Mouse (Mus musculus): ENCODE measurements around the gene Kcnmb3. TPM values are rescaled to one million over a fixed set of nuclear protein-coding genes. Genes with fewer than 3 reads are reported as not detected.

Kcnmb3 gene
- not detected in 2 replicates for polyA plus RNA-seq (2015; fragmentation: Nextera tagmentation; extraction: Ambion mirVana)

DNA sequence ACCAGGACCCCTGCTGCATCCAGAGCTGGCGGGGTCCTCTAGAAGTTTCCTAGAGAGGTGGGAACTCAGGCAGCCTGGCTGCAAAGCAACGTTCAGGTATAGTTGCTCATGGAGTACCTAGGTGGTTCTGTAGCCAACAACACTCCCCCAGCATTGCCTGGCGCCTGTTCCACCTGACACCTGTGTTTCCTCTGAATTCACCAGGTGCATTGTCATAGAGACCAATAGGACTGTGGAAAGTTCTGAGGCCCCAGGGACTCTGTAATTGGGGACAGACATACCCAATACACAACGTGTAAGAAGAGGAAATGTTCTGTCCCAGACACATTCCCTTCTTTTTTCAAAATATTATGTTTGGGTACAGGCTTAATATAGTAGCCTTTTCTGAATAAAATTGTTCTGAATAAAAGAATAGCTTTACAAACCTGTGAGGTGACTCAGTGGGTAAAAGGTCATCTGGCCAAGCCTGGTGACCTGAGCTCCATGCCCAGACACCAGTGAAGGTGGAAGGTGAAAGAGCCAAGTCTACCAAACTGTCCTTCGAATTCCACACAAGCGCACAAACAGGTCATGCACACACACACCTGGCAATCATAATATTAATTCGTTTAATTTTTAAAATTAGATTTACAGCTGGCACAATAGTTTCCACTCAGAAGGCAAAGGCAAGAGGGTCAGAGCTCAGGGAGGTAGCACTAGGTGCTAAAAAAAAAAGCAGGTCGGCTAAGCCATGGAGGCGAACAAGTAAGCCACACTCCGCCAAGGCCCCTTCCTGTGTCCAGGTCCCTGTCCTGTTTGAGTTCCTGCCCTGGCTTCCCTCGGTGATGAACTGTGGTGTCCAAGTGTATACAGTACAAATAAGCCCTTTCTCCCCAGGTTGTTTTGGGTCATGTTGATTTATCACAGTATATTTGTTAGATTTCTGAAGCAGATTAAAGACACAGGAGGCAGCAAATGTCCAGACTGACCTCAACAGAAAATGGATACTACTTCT, at the start of gene Kcnmb3:
Kcnmb3 (minus strand) TSS at position 135 of the 994 bp plus-strand sequence.

DNA sequence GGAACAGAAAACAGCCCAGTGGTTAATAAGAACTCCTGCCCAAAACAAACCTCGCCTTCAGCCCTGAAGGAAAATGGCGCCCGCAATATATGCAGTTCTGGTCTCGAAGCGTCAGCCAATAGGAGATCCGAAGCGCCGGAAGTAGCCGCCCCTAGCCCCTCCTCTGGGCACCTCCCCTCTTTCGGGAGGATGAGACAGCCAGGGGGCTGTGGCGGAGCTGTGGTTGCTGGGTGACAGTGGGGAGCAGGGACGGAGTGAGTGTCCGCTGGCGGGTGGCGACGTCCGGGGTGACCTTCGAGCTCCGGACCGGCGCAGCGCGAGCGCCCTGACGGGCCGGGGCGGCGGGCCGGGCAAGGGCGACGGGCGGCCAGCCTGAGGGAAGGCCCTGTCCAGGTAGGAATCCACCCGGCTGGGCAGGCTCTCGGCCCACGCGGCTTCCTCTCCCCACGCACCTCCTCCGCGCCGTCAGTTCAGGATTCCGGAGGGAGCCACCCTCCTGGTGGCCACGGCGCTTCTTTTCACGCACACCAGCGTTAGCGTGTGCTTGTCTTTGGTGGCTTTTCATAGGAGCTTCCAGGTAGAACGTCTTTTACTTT, 37.4 kb upstream of the Kcnmb3 start, which contains the start of gene Mfn1:
Mfn1 (plus strand) TSS at position 163 of the 596 bp plus-strand sequence.

DNA sequence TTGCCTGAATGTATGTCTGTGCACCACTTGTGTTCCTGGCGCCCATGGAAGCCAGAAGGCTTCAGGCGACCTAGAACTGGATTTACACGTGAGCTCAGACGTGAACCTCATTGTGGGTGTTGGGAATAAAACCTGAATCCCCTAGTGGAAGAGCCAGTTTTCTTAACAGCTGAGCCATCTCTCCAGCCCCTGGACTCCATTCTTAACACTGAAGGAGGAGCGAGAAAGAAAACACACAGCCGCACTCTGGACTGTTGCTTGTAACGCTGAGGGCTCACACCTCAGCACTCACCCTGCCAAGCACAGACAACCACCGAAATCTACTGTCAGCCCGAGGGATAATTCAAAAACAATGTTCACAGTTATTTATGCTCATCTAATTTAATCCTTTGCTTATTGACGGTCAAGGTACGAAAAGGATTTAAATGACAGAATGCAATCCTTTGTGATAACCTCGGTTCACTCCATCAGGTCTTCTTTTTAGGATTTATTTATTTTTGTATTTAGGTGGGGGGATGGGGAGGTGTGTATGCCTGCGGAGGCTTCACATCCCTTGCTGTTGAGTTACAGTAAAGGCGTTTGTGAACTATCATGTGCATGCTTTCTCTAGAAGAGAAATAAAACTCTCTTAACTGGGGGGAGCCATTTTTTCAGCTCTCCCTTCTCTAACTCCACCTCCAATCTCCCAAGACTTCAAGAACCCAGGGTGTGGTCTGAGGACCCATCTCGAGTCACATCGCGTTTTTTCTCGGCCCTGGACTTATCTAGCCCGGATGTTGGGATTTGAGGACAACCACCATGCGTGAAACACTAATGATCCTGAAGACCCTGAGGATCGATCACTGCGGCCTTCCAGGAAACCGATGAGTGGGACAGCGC, 17.7 kb upstream of the Kcnmb3 start, which contains the start of gene Zfp639:
Zfp639 (plus strand) TSS at position 764 of the 879 bp plus-strand sequence.

Other genes starting within 250 kb of the Kcnmb3 start
- 1.8 and 1.9 TPM in 2 replicates for gene Zmat3, start 126.2 kb downstream of the Kcnmb3 start, polyA plus RNA-seq (2015; fragmentation: Nextera tagmentation; extraction: Ambion mirVana)
- 11.4 and 11.9 TPM in 2 replicates for gene Pik3ca, start 94.6 kb downstream of the Kcnmb3 start, polyA plus RNA-seq (2015; fragmentation: Nextera tagmentation; extraction: Ambion mirVana)
- gene Zfp639, start 18.0 kb upstream of the Kcnmb3 start, polyA plus RNA-seq (2015; fragmentation: Nextera tagmentation; extraction: Ambion mirVana), result 30.8 and 31.4 TPM in 2 replicates
- 42.0 and 49.9 TPM in 2 replicates for gene Mfn1, start 37.2 kb upstream of the Kcnmb3 start, polyA plus RNA-seq (2015; fragmentation: Nextera tagmentation; extraction: Ambion mirVana)
- 36.8 and 44.0 TPM in 2 replicates for gene Gnb4, start 124.4 kb upstream of the Kcnmb3 start, polyA plus RNA-seq (2015; fragmentation: Nextera tagmentation; extraction: Ambion mirVana)
- 39.0 and 43.9 TPM in 2 replicates for gene Actl6a, start 214.1 kb upstream of the Kcnmb3 start, polyA plus RNA-seq (2015; fragmentation: Nextera tagmentation; extraction: Ambion mirVana)
- 614 and 729 TPM in 2 replicates for gene Ndufb5, start 244.8 kb upstream of the Kcnmb3 start, polyA plus RNA-seq (2015; fragmentation: Nextera tagmentation; extraction: Ambion mirVana)
- gene Mrpl47, start 245.4 kb upstream of the Kcnmb3 start, polyA plus RNA-seq (2015; fragmentation: Nextera tagmentation; extraction: Ambion mirVana), result 38.4 and 40.4 TPM in 2 replicates

Data from skeletal muscle tissue, postnatal 0 days (tissue).